Mouse (Mus musculus): ENCODE results near the gene Rab34.
"Not testable (repeated sequence)": the region's sequence is repeated elsewhere in the genome, so short reads cannot be mapped to it uniquely, and the experiment has no call there.

Gene Rab34

DNA sequence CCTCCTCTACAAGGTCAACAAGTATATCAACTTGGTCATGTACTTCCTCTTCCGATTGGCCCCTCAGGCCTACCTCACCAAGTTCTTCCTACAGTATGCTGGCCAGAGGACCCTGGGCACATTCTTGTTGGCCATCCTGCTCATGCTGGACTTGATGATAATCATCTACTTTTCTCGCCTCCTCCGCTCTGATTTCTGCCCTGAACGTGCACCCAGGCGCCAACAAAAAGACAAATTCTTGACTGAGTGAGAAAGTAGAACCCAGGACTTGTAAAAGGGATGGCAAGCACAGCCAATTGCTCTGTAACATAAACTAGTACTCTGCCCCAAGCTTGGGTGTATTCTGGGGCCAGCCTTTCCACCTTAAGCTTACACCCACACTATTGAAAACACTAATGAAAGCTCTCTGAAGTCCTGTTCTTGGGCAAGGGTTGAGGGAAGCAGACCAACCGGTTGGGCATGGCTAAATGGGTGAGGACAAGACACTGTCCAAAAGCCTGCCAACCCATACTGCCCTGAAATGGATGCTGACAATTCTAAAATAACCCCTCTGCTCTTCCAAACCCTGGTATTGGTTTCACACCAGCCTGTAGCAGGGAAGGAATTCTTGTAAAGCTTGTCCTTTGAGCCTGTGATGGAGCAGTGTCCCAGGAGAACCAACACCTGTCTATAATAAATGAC, 8.0 kb upstream of the Rab34 start:
- DNase-seq (ENCODE audit: low spot score in 2 of 2): no peak

DNA sequence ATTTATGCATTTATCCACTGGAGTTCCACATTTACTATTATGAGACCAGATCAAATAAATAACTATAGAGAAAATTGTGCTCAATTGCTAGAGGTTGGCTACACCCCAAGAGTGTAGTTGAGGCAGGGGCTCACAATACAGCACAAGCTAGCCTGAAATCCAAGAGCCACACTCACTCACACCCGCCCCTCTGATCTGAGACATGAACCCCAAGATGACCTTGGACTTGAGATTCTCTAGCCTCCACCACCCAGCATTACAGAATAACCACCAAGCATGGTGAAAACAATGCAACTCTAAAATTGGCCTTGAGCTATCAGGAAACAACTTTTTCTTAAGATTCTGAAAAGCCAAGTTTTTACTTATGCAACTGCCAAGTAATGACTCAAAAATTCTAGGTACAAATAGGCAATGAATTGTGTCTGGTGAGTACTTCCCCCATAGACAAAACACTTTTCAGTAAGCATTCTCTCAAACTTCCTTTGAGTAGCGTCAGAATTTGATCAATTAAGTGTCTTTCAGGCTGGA, 6.3 kb upstream of the Rab34 start:
- no peak for DNase-seq (ENCODE audit: low spot score in 2 of 2)

DNA sequence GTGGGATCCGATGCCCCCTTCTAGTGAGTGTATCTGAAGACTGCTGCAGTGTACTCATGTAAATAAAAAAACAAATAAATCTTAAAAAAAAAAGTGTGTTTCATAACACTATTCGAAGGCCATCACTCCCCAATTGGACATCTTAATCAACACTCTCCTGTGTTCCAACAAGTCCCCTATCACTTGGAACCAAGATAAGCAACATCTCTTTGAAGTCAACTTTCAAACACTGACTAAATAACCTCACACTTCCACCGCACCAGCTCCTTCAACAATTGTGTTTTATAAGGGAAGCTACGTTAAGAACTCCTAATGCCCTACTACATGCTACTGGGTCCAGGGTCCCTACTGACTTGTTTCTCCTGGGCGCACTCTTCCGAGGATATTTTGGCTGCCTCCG, 5.8 kb upstream of the Rab34 start:
- DNase-seq (ENCODE audit: low spot score in 2 of 2): no peak

DNA sequence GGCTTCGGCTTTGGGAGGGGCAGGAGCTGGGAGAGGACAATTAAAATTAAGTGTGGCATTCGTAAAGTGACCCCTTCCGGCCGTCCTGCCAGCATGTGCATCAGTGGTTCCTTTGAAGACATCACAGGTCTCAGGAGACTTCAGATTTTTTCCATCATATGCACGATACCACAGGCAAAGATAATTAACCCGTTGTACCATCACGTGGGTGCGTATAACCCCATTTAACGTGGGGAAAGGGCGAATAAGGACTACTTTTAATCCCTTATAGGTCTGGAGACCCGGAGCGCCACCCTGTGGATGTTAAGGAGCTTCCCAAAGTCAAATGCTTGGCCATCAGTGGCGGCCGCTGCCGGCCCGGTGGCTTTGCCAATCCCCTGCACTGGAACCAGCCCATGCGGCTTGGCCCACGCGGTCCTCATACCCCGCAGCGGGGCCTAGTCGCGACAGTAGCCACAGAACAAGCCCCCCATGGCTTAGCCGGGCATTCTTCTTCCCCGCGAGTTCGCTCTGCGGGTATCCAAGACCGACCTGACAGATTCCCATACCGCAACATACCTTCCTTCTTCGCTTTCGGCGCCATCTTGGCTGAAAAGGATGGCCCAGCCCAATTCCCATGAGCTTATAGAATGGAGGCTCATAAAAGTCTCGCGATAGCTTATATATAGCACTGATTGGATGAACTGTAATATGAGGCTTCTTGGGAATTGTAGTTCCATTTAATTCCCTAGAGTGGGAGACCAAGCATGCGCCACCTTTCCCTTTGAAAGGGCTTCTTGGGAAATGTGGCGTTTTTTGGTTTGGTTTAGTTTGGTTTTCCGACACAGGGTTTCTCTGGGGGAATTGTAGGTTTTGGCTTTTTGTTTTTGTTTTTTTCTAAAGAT, 5.0 kb upstream of the Rab34 start, which contains the start of gene Rpl23a:
Gene Rpl23a (minus strand): TSS at position 624 of the 884 bp plus-strand sequence.
- peak; percentile 89 to 92 for DNase-seq (ENCODE audit: low spot score in 2 of 2)

DNA sequence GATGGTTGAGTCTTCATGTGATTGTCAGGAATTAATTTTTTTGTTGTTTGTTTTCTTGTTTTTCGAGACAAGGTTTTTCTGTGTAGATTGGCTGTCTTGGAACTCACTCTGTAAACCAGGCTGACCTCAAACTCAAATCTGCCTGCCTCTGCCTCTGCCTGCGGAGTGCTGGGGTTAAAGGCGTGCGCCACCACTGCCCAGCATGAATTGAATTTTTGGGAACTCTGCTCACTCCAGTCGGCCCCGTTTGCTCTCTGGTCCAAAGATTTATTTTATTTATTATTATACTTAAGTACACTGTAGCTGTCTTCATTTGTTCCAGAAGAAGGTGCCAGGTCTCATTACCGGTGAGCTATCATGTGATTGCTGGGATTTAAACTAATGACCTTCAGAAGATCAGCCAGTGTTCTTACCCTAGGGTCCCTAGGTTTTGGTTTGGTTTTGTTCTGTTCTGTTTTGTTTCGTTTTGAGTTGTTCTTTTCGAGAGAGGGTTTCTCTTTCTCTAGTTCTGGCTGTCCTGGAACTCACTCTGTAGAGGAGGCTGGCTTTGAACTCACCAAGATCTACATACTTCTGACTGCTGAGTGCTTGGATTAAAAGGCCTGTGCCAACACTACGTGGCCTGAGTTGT, 4.2 kb upstream of the Rab34 start:
- no peak for DNase-seq (ENCODE audit: low spot score in 2 of 2)

DNA sequence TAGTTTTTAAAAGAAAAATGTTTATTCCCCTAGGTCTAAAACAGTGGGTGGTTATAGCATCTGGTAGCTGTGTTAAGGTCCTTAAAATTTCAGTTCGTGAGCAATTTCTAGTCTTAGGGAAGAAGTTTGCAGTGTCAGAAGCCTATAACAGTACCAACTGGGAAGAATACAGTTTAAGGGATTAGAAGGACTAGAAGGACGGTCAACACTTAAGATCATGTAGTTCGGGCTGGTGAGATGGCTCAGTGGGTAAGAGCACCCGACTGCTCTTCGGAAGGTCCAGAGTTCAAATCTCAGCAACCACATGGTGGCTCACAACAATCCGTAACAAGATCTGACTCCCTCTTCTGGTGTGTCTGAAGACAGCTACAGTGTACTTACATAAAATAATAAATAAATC, 3.5 kb upstream of the Rab34 start:
- DNase-seq (ENCODE audit: low spot score in 2 of 2): not testable (repeated sequence)

DNA sequence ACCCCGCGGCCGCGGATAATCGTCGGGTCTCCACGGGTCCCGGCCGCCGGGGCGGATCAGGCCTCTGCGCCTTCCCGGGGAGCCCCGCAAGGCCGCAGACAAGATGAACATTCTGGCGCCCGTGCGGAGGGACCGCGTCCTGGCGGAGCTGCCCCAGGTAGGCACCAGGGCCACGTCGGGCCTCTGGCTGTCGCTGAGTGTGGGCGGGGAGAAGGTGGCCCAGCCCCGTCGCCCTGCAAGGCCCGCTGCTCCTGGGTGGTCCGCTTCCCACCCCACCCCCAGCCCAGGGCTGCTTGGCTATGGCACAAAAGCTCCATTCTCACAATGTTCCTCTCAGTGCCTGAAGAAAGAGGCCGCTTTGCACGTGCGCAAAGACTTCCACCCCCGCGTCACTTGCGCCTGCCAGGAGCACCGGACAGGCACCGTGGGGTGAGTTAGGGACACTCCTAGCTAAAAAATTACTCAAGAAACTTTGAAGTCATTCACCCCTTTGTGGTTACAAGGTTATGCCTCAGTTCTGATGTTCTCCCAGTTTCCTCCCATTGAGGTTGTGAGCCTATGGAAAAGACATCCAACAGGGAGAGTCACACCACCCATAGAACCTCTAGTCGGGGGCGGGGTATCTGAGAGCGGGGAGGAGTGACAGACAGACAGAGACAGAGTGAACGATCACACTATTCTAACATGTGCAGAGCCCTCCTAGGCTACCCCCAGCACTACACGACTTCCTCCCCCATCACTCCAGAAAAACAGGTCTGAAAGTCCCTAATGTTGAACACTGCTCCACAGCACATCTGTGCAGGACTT, 1.2 kb downstream of the Rab34 start:
- peak; percentile 89 to 93 for DNase-seq (ENCODE audit: low spot score in 2 of 2)

DNA sequence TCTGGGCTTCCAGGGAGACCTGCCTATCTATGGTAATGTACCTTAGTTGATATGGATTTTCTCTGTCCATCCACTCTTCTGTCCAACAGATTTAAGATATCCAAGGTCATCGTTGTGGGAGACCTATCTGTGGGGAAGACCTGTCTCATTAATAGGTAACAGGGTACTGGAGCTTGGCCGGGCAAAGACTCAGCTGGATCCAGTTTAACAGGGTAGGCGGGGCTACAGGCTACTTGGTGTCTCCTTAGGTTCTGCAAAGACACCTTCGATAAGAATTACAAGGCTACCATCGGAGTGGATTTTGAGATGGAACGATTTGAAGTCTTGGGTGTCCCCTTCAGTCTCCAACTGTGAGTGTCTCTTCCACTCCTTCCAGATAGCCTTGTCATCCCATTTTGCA, 1.8 kb downstream of the Rab34 start:
- no peak for DNase-seq (ENCODE audit: low spot score in 2 of 2)

DNA sequence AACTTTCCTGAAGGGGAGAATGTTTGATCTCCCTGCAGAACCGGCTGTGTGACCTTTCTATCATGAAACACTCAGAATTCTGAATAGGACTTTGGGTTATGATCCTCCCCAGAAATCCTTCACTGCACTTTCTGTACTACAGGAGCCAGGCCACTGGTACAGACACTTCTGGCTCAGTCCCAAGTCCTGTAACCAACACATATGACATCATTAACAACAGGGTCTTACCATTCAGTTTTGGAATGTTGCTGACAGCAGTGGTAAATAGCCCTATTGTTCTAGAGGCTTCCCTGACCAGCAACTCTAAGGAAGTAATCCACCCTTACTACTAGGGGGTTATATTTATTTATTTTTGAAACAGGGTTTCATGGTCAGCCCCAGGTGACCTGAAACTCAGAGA, 4.9 kb downstream of the Rab34 start, which contains the start of gene Proca1:
Gene Proca1 (plus strand): TSS at position 280 of the 400 bp plus-strand sequence.
- no peak for DNase-seq (ENCODE audit: low spot score in 2 of 2)

DNA sequence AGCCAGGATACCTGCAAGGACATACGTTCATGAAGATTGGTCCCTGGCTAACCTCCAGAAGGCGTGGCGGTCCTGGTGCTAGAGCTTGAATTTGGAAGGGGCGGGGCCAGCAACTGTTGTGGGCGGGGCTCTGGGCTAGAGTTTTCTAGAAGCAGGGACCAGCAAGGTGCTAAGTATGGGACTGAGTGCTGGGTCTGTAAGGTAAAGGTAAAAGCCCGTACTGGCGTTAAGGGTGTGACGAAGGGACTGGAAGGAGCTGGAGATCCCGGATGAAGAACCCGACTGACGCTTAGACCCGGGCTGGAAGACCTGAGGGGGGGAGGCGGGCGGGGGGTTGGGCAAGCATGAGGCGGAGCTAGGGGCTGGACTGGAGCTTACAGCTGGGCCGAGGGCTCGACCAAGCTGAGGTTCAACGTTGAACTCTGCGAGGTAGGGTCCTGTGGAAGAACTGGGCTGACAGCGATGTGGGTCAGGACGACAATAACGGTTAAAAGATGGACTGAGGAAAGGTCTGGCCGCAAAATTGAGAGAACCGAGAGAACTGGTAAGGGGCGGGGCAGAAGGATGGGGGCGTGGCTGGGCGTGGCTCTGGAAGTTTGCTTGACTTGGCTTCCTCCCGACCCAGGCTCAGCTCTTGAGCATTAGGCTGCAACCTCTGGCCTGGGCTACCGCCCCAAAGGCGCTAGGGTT, 6.3 kb downstream of the Rab34 start:
- DNase-seq (ENCODE audit: low spot score in 2 of 2): peak in 1 of 2 experiments; percentile 61

DNA sequence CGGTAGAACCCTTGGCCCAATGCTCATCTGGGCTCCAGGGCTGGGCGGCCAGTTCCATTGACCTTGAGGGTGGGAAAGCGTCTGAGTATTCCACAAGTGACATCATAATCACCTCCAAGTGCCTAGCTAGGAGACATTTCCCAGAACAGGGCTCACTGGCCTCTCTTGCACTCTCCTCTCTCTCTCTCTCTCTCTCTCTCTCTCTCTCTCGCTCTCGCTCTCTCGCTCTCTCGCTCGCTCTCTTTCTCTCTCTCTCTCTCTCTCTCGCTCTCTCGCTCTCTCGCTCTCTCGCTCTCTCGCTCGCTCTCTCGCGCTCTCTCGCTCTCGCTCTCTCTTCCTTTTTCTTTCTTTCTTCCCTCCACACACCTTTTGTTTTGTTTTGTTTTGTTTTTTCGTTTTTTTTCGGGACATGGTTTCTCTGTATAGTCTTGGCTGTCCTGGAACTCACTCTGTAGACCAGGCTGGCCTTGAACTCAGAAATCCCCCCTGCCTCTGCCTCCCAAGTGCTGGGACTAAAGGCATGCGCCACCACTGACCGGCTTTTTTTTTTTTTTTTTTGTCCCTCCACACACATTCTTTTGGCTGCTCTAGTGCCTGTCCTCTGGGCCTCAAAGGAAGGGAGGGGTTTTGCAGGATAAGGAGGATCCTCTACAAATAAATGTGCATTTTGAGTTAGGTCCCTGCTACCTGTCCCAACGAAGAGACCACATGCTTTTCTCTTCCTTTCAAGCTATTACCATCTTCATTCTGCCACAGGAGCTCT, 7.1 kb downstream of the Rab34 start:
- DNase-seq (ENCODE audit: low spot score in 2 of 2): no peak

DNA sequence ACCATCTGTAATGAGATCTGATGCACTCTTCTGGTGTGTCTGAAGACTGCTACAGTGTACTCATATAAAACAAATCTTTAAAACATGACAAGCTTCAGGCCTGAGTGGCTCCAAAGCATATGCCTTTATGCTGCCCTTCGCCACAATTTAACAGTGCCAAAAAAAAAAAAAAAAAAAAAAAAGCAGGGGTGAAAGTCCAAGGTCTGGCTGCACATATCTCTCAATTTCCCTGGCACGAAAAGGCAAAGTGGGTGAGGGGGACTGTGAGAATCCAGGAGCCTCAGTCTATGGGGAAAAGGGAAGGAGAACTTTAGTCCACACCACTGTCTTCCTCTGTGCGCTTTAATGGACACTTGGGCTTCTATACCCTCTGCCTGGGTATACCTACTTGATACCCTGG, 14.1 kb downstream of the Rab34 start:
- DNase-seq (ENCODE audit: low spot score in 2 of 2): no peak

DNA sequence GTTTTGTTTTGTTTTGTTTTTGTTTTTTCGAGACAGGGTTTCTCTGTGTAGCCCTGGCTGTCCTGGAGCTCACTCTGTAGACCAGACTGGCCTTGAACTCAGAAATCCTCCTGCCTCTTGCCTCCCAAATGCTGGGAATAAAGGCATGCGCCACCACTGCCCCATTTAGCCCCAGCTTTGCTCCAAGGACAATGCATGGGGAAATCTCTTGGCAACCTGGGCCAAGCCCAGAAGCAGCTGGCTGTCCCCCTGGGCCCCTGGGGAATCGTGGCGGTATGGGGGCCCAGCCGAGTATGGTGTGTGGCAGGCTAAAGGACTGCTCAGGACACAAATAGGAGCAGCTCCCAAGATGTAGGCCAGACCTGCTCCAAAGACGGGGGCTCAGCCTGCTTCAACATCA, 16.1 kb downstream of the Rab34 start:
- no peak for DNase-seq (ENCODE audit: low spot score in 2 of 2)

DNA sequence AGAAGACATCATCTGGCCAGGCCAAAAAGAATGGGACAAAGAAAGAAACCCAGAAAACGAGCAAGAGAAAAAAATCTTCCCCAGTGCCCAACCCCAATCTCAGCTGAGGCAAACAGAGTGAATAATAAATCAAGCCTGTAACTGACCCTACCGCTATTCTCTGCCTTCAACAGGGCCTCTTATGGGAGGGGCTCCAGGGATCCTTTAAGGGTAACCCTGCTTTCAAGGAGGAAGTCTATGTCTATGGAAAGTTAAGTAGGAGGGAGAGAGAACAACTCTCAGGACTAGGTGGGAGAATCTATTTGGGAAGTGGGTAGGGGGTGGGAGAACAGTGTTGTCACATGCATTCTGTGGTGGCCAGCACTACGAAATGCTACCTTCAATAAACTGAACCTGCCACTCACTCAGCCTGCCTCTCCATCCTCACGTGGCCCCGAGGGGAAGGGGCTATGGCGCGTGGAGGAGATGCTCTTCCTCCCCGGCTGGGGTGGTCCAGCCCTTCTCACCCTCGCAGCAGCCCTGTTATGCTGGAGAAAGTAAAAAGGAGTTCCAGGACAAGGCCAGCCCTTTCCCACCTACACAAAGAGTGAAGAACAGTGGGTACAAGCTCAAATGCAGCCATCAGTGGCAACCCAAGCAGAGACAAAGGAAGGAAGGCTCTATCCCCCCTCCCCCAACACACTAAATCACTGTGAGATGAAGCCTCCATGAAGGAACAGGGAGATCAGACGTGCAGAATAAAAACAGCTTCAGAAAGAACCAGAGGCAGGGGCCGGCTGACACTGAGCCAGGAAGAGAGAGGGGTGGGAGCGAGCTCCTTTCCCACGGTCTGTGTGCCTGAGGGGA, 17.4 kb downstream of the Rab34 start:
- no peak for DNase-seq (ENCODE audit: low spot score in 2 of 2)

DNA sequence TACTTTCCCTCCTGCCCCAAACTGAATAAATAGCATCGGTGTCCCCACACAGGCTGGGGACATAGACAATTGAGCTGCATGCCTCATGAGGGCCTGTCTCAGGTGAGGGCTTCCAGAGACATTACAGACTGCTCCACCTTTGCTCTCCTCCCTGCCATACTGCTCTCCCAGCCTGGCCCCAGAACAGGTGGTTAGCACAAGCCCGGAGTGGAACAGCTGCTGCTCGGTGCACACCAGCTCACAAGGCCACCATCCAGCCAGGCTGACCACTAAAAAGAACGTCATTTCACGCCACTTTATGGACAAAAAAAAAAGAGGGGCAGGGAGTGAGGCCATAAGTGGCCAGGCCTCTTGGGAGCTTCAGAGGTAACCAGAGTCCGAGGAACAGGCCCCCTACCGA, 19.0 kb downstream of the Rab34 start:
- no peak for DNase-seq (ENCODE audit: low spot score in 2 of 2)

DNA sequence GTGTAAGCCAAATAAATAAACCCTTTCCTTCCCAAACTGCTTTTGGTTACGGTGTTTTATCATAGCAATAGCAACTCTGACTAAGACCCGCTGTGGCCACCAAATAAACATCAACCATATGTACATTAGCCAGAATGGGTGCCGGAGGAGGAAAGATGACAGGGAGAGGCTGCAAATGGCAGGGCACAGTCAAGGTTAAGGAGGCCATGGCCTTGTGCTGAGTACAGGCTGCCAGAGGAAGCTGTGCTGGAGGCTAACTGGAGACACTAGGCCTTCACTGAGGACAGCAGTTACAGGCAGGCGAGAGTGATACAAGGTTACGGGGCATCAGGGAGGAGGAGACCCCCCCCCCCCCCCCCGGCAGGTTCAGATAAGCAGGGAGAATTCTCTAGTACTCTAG, 21.7 kb downstream of the Rab34 start:
- DNase-seq (ENCODE audit: low spot score in 2 of 2): no peak

DNA sequence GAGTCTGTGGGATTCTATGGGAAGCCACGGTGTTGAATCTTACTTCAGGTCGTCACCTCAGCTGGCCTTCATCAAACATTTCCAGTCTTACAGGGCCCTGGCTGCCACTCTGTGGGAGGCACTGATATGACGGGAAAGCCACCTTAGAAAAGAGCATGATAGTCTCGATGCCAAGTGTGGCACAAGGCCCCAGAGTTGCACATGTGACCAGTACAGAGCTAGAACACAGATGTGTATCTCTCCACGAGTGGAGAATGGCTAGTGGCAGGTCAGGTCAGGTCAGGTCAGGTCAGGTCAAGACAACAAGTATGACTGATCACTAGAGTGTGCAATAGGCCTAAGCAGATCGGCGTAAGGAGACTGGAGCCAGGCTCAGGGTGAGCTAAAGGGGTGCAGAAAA, 22.4 kb downstream of the Rab34 start:
- no peak for DNase-seq (ENCODE audit: low spot score in 2 of 2)

DNA sequence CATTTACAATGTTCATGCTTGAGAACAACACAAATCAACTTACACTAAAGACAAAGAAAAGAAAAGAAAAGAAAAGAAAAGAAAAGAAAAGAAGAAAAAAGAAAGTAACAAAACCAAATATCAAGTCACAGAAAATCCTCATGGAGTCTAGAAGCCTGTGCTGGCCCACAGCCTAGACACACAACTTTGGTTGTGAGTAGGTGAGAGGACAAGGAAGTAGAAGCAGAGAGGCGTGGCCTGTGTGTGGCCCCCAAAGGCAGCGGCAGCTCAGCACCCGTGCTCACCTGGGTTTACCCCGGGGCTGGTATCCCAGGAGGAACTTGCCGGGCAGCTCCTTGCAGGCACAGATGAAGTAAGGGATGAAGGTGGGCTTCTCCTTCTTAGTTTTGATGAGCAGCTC, 23.3 kb downstream of the Rab34 start:
- DNase-seq (ENCODE audit: low spot score in 2 of 2): no peak
